Comparison of ENCODE assay signal across 11 mouse cellular contexts in the genomic region with DNA sequence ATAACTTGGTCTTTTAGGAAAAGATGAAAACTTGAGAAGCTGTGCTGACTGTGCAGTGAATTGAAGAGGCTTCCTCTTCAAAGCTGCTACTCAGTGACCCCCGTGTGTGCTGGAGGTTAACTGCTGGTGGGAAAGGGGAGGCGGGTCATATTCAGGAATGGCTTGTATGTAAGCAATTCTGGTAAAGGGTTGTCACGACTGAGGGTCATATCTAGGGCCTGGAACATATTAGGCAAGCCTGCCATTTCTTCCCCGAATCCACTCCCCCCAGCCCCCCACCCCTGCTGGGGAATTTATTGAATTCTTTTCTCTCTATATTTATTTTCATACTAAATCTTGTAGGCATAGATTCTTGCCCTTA. TPM values are rescaled to one million over a fixed set of nuclear protein-coding genes. Genes with fewer than 3 reads are reported as not detected.
A peak's percentile ranks its signal among the peaks of the same experiment; 100 is the strongest.
DNase-seq lines count a peak whose midpoint lies in the region; ATAC-seq and TF ChIP-seq lines count a peak whose summit lies in the region.
"Had no signal": no experiment of that assay in that cellular context is flagged by ENCODE, and none has a peak within 500 bp of the region (broad histone marks: within the 10 kb centered on the region; RNA-seq: fewer than 3 reads in every experiment).

No protein-coding gene starts in this region.

- peak; percentile 33 for DNase-seq in kidney, adult 2 months
- no peak for DNase-seq in kidney, adult 18-20 months
- DNase-seq in ES-CJ7 (ENCODE audit: low read depth, low spot score): peak; percentile 60
- peak; percentile 73 for DNase-seq in embryo, embryonic 11 days
- DNase-seq in layer of hippocampus, postnatal 10 days (ENCODE audit: low spot score in 2 of 2): no peak
- no peak for DNase-seq in cerebellum, adult 9-10 months
- no peak for DNase-seq in layer of hippocampus, adult 18-20 months (ENCODE audit: low spot score in 2 of 2)
- DNase-seq: cerebellum, adult 2 months; gastrocnemius, postnatal 36 days had no signal

- H3K4me2 ChIP-seq in limb, embryonic 13.5 days (replicated peaks): peak overlapping the region; percentile 5
- H3K4me2 ChIP-seq: neural tube, embryonic 12.5 days had no signal

- H3K4me1 ChIP-seq in kidney, adult 2 months (ENCODE audit: control insufficient read depth, insufficient read depth, low read length): 0 out of 2 replicates have a peak, but pooled peaks cover 2% of the 10 kb centered on the region
- H3K4me1 ChIP-seq in limb, embryonic 13.5 days: peaks cover 25% of the 10 kb centered on the region

- WGBS in kidney, adult 2 months: 59% methylated on average over 4 of the region's 4 CpGs
- WGBS in limb, embryonic 13.5 days: 13% methylated on average over 4 of the region's 4 CpGs

- no peaks in the 10 kb centered on the region for H3K27me3 ChIP-seq in kidney, adult 2 months (replicated peaks; ENCODE audit: control insufficient read depth, insufficient read depth, low read length)
- H3K27me3 ChIP-seq in limb, embryonic 13.5 days: no peaks in the 10 kb centered on the region
- H3K27me3 ChIP-seq: neural tube, embryonic 12.5 days had no signal

- TF ChIP-seq CTCF in kidney, adult 2 months (conservative IDR thresholded peaks at IDR 0.05; ENCODE audit: insufficient read depth, insufficient read length, low read depth, low read length): no peak

- no peak overlapping the region for H3K27ac ChIP-seq in kidney, adult 2 months (ENCODE audit: insufficient read depth, low read depth, low read length)
- H3K27ac ChIP-seq in limb, embryonic 13.5 days: peak overlapping the region; percentile 63; the same call in 1 of the 2 replicates
- H3K27ac ChIP-seq: neural tube, embryonic 12.5 days had no signal

- TF ChIP-seq POLR2A in kidney, adult 2 months (IDR thresholded peaks at IDR 0.05; ENCODE audit: low read depth, low read length): no peak

- H3K36me3 ChIP-seq in kidney, adult 2 months (ENCODE audit: control insufficient read depth, insufficient read depth, low read length): no peaks in the 10 kb centered on the region
- H3K36me3 ChIP-seq in limb, embryonic 13.5 days: no peaks in the 10 kb centered on the region
- H3K36me3 ChIP-seq: neural tube, embryonic 12.5 days had no signal

- no peaks in the 10 kb centered on the region for H3K9me3 ChIP-seq in limb, embryonic 13.5 days
- H3K9me3 ChIP-seq: neural tube, embryonic 12.5 days had no signal

- no peak for ATAC-seq in limb, embryonic 13.5 days (ENCODE audit: low FRiP score, low read depth)

- H3K9ac ChIP-seq in limb, embryonic 13.5 days: no peak overlapping the region
- H3K9ac ChIP-seq: neural tube, embryonic 12.5 days had no signal

- no peak overlapping the region for H3K4me3 ChIP-seq in kidney, adult 2 months (ENCODE audit: insufficient read depth, low read depth, low read length)
- H3K4me3 ChIP-seq in limb, embryonic 13.5 days: no peak overlapping the region
- H3K4me3 ChIP-seq: neural tube, embryonic 12.5 days had no signal

RNA-seq across cellular contexts. Expression of a gene that starts 46.7 kb away (rescaled TPM):
- polyA plus RNA-seq in kidney, adult 2 months (2012; rRNA removed): 30.9 and 33.6 TPM in 2 replicates
- 31.8 and 41.1 TPM in 2 replicates for polyA plus RNA-seq in limb, embryonic 13.5 days (2015; fragmentation: Nextera tagmentation; extraction: Ambion mirVana)
- total RNA-seq in layer of hippocampus, postnatal 10 days (2021): 10 to 100 TPM; 80.5 to 92.4 TPM
- total RNA-seq in layer of hippocampus, adult 18-20 months (2021): 10 to 100 TPM; 75.8 to 84.6 TPM

Comparison
In these comparisons a context has a peak if more than half of its experiments do, and no peak if none do; other contexts are left out.
1. DNase-seq: peak in kidney, adult 2 months (single experiment), ES-CJ7 (single experiment) and embryo, embryonic 11 days (single experiment); none in kidney, adult 18-20 months (single experiment), layer of hippocampus, postnatal 10 days (0 of 2), cerebellum, adult 9-10 months (single experiment) and layer of hippocampus, adult 18-20 months (0 of 2).